Mouse (Mus musculus): ENCODE measurements around the gene C330007P06Rik.
"Not testable (repeated sequence)": the region's sequence is repeated elsewhere in the genome, so short reads cannot be mapped to it uniquely, and the experiment has no call there.

C330007P06Rik gene

GRCm38 (mm10) chrX:36873765-36874164, at the start of gene C330007P06Rik, which contains the start of gene Ube2a:
C330007P06Rik (minus strand) TSS chrX:36874111.
Ube2a (plus strand) TSS chrX:36873900.
- no peak for DNase-seq

- no peak for DNase-seq
Measured at GRCm38 (mm10) chrX:36921346-36921745, 47.4 kb upstream of the C330007P06Rik start.

GRCm38 (mm10) chrX:36917749-36918148, 43.8 kb upstream of the C330007P06Rik start:
- DNase-seq, result no peak

- DNase-seq, result peak; percentile 40
Measured at GRCm38 (mm10) chrX:36911343-36911742, 37.4 kb upstream of the C330007P06Rik start.

GRCm38 (mm10) chrX:36906539-36906938, 32.6 kb upstream of the C330007P06Rik start:
- no peak for DNase-seq

GRCm38 (mm10) chrX:36903115-36903768, 29.3 kb upstream of the C330007P06Rik start:
- peak; percentile 94 for DNase-seq

GRCm38 (mm10) chrX:36902321-36903114, 28.6 kb upstream of the C330007P06Rik start, which contains the start of gene Nkrf:
Nkrf (minus strand) TSS chrX:36902899.
- DNase-seq, result no peak

GRCm38 (mm10) chrX:36901655-36902054, 27.7 kb upstream of the C330007P06Rik start:
- DNase-seq, result no peak

- DNase-seq, result not testable (repeated sequence)
Measured at GRCm38 (mm10) chrX:36898931-36899330, 25.0 kb upstream of the C330007P06Rik start.

GRCm38 (mm10) chrX:36884719-36885118, 10.8 kb upstream of the C330007P06Rik start:
- no peak for DNase-seq

- no peak for DNase-seq
Measured at GRCm38 (mm10) chrX:36874704-36875128, 805 bp upstream of the C330007P06Rik start.

GRCm38 (mm10) chrX:36874178-36874696, 326 bp upstream of the C330007P06Rik start:
- peak; percentile 93 for DNase-seq

GRCm38 (mm10) chrX:36870372-36870771, 3.5 kb downstream of the C330007P06Rik start:
- no peak for DNase-seq

- no peak for DNase-seq
Measured at GRCm38 (mm10) chrX:36864609-36865328, 9.1 kb downstream of the C330007P06Rik start.

GRCm38 (mm10) chrX:36863766-36864608, 9.9 kb downstream of the C330007P06Rik start:
- peak; percentile 88 for DNase-seq

- DNase-seq, result no peak
Measured at GRCm38 (mm10) chrX:36852631-36853030, 21.3 kb downstream of the C330007P06Rik start.

- DNase-seq, result no peak
Measured at GRCm38 (mm10) chrX:36847152-36847551, 26.8 kb downstream of the C330007P06Rik start.

GRCm38 (mm10) chrX:36843346-36843990, 30.4 kb downstream of the C330007P06Rik start:
- no peak for DNase-seq

GRCm38 (mm10) chrX:36841698-36842097, 32.2 kb downstream of the C330007P06Rik start:
- no peak for DNase-seq

- peak; percentile 61 for DNase-seq
Measured at GRCm38 (mm10) chrX:36839391-36839790, 34.5 kb downstream of the C330007P06Rik start.

GRCm38 (mm10) chrX:36837069-36837676, 36.7 kb downstream of the C330007P06Rik start:
- DNase-seq, result no peak

Data from kidney, adult 9 months (tissue).